Mouse (Mus musculus) c-Kit-positive CD71-positive TER-119-negative erythroid progenitor cells, embryonic 14.5 days (primary cell): ENCODE measurements around the gene Inpp5a.

Experiments
- DNase-seq: peaks from one replicate; pipeline ENCODE4 v3.0.0-alpha.2; 2013; ENCODE audit warnings: low read depth

Inpp5a gene

DNA sequence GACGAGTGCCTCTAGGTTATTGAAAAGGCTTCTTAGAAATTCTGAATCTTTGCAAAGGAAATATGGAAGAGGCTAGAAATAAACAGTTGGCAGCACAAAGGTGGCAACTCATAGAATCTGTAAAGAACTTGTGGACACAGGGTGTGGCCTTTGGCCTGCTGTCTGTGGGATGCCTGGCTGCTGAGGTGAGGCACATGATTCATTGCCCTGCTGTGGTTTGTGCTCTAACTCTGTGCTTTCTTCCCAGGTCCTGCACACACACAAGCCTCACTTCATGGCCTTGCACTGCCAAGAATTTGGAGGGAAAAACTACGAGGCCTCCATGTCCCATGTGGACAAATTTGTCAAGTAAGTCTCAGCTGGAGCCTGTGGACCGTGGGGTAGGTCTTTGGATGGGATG is 88.8 kb downstream of the Inpp5a start:
- no peak for DNase-seq

- no peak for DNase-seq
Measured at GRCm38 (mm10) chr7:139479077-139479476, 90.2 kb downstream of the Inpp5a start.

- no peak for DNase-seq
Measured at GRCm38 (mm10) chr7:139479626-139480025, 90.7 kb downstream of the Inpp5a start.

DNA sequence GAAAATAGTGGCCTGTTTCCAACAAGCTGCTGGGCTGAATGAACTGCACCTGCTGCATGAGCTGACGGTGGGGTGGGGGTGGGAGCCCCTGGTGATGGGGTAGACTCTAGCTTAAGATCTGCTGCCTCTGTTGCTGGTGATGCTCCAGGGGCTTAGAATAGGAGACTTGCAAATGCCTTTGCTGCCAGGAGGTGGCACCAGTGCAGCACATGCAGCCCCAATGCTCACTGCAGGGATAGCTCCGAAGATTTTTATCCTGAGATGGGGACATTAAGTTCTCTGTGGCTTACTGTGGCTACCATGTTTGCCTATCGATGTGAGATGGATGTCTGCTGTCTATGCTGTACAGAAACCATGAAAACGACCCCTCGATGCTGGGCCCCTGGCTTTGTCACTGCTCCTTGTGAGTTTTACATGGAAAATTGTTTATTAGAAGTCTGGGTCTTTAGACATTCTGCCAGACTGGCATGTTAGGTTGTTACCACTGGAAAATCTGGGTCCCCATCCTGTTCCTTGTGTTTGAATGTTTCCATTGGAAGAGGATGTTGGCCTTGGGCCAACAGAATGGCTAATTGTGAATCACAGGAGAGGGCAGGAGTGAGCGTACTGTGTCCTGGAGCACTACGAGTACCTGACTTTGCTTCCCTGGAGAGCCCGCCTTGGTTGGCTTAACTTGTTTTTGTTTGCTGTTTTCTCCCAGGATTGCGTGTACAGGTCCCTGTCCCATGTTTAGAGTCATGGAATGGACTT is 95.5 kb downstream of the Inpp5a start:
- no peak for DNase-seq

DNA sequence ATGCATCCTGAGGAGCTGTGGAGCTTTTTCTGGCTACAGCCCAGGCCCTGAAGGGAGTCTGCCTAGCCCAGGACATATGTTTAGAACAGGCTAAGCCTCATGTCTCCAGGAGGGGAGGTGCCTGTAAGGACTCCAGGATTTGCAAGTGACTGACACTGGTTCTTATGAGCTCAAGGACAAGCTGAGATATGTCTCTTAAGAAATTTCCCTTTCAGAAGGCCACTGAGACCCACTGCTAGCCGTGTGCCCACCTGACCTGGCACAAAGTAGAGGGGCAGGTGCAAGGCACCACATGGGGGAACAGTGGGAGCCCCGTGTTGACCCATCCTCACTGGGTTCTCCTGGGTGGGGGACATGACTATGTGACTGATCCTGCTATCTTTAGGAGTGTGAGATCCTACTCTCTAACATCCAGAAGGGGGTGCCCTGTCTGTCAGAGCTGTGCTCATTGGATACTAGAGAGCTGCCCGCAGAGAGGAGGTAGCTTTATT is 100.9 kb downstream of the Inpp5a start:
- no peak for DNase-seq

GRCm38 (mm10) chr7:139492351-139492750 is 103.4 kb downstream of the Inpp5a start:
- no peak for DNase-seq

DNA sequence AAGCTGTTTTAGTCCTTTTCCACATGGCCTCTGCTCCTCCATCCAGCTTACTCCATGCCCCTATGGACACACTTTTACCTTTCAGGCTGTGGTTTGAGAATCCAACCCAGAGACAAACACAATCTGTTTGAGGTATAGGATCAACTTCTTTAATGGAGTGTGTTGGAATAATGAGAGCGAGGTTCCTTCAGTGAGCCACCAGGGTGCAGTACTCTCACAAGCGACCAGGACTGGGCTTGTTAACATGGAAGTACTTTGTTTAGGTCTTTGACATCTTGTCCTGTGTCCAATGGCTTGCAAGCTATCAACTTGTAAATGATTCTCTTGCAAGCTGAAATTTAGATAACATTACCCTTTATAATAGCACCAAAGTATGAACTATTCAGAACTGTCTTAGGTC is 104.0 kb downstream of the Inpp5a start:
- peak; percentile 6 for DNase-seq

- no peak for DNase-seq
Measured at GRCm38 (mm10) chr7:139495791-139496190, 106.9 kb downstream of the Inpp5a start.

DNA sequence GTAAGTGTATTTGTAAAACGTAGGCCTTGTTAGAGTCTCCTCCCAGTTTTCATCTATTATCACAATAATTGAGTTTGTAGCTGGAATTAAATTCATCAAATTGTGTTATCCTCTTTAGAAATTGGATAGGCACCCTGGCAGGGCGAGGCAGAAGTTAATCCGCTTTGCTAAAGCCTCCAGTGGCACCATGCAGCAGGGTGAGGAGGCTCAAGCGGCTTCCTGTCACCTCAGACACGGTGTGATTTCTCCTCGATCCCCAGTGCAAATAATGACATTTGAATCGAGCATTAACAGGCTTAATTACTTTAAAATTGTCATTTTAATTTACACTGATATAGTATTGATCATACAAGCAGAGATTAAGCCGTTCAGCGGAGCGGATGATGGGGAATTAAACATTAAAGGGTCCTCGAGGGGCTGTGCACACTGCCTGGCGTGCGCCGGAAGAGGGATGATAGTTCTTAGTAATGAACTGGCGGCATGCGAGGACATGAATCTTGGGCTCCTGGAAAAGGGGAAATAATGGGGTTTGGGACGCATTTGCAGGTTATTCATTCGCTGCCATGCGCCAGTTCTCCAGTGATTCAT is 109.2 kb downstream of the Inpp5a start:
- no peak for DNase-seq

DNA sequence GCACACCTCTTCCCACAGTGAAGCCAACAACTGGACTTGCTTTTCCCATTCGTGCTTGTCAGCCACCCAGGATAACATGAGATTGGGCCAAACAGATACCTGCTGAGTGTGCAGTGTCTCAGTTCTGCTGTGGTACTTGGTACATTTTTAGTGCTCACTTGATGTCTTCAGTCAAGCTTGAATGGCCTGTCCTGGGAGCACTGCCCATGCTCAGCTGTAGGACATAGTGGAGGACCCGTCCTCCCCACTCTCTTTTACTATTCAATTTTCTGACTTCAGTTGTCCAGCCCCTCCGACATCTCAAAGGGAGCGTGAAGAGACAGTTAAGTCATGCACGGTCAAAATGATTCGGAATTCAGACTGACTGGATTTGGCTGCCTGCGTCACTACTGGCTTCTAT is 115.2 kb downstream of the Inpp5a start:
- DNase-seq, result no peak

GRCm38 (mm10) chr7:139506677-139507412 is 117.9 kb downstream of the Inpp5a start:
- no peak for DNase-seq

DNA sequence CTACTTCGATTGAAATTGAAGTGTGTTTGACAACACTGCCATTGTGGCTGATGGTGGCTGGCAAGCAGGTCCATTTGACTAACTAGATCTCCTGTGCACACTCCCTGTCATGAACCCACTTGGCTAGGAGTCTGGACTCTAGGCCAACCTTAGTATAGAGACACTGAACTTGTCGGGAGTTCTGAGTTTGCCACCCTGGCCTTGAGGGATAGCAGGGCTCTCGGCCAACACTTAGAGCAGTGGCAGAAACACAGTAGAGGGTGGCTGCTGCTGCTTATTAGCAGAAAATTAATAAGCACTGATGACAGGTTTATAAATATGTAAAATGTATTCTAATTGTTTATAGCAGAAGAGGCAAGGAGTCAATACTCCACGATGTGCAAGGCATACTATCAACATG is 120.0 kb downstream of the Inpp5a start:
- DNase-seq, result no peak

DNA sequence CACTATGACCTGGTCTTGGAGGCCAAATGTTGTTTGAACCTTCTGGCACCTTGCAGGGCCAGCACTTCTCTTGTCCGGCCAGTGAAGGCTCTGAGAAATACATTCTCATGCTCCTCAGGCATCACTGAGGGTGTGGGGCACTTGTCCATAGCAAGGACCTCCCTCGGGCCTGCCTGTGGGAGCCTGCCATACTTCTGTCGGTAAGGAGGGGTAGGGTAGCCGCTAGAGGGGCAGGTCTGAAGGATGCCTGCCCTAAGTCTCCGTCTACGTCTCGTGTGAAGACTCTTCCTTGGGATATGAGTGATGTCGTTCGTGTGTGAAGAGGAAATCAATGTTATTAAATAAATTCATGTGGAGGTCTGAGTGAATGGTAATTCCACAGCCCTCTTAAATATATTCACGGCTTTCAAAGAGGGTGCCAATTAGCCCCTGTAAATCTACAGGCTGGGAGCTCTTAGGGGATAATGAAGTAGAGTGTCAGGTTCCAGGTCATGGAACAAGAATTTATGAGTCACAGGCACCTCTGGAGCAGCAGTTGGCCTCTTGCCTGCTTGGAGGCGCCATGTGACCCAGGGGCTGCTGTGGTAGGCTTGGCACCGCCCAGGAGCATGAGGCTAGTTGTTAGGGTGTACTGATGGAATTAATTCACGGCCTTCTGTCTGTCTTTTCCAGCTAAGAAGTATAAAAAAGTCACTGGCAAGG is 127.2 kb downstream of the Inpp5a start:
- DNase-seq, result no peak

DNA sequence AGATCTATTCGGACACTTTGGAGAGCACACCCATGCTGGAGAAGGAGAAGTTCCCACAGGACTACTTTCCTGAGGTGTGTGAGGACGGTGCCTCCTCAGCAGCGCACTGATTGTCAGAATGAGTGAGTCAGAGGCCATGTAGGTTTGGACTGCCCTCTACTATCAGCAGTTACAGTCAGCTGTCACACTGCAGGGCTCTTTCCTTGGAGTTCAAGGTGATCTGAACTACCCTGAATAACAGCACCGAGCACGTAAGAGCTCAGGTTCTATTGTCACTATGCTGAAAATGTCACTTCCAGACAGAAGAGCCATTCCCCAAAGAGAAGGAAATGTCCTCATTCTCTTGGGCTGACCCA is 127.7 kb downstream of the Inpp5a start:
- no peak for DNase-seq

DNA sequence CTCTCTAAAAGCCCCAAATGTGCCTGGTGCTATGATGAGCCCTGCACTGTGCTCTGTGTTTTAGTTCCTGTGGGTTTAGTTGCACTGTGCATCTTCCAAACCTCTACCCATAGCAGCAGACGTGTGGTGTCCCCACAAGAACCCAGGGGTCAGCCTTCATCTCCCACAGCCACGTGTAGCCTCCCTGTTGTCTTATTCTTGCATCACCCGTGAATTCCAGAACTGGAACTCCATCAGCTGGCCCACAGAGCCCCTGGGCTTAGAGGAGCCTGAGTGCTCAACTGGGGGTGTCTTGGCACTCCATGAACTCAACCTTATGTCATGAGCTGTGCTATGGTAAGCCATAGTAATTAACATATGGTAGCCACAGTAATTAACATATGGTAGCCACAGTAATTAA is 129.4 kb downstream of the Inpp5a start:
- DNase-seq, result no peak

- DNase-seq, result no peak
Measured at GRCm38 (mm10) chr7:139528309-139529076, 139.6 kb downstream of the Inpp5a start.

DNA sequence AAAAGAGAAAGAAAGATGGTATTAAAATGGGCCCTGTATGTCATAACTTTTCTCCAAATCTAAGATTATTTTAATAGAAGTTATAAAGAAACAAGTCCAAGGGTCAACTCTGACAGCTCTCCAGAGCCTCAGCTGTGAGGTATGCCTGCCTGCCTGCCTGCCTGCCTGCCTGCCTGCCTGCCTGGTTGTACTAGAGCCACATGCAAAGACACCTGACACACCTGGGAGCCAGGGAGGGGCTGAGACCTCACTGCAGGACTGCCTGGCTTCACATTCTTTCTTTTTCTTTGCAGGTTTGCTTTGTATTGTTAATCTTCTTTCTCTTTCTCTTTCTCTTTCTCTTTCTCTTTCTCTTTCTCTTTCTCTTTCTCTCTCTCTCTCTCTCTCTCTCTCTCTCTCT is 140.3 kb downstream of the Inpp5a start:
- DNase-seq, result no peak

- DNase-seq, result no peak
Measured at GRCm38 (mm10) chr7:139530591-139531427, 141.9 kb downstream of the Inpp5a start.

- DNase-seq, result no peak
Measured at GRCm38 (mm10) chr7:139531428-139531801, 142.5 kb downstream of the Inpp5a start.

GRCm38 (mm10) chr7:139536331-139536730 is 147.4 kb downstream of the Inpp5a start:
- no peak for DNase-seq

- DNase-seq, result no peak
Measured at GRCm38 (mm10) chr7:139536831-139537230, 147.9 kb downstream of the Inpp5a start.
